In the genomic region with DNA sequence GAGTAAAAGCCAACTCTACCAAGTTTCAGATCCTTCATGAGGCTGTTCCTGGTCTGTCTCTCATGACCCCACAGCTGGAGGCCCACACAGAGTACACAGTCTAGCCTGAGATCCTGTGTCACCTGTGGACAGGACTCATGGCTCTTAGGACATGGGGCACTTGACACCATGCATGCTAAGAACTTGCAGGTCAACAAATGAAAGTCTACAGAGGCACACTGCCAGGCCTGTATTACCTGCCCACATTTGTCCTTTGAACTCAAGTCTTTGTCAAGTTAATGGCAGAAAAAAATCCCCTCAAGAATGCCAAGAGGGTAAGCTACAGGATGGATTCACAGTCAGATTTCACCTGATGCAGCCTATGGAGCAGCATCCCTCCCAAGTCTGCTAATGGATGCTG, we compare ENCODE assay signal across 21 mouse cellular contexts.
"Had no signal": no experiment of that assay in that cellular context is flagged by ENCODE, and none has a peak within 500 bp of the region (broad histone marks: within the 10 kb centered on the region; RNA-seq: fewer than 3 reads in every experiment).

No protein-coding gene starts in this region.

- ATAC-seq: forebrain, embryonic 15.5 days; forebrain, postnatal 0 days; hindbrain, postnatal 0 days; intestine, embryonic 16.5 days had no signal

- H3K9me3 ChIP-seq: forebrain, embryonic 15.5 days; heart, embryonic 10.5 days; heart, embryonic 12.5 days; hindbrain, embryonic 13.5 days; hindbrain, embryonic 15.5 days; limb, embryonic 13.5 days; limb, embryonic 15.5 days had no signal

- H3K27ac ChIP-seq: forebrain, embryonic 15.5 days; heart, embryonic 10.5 days; hindbrain, embryonic 13.5 days; hindbrain, embryonic 15.5 days; hindbrain, postnatal 0 days; kidney, postnatal 0 days; limb, embryonic 13.5 days; limb, embryonic 15.5 days; liver, embryonic 14.5 days had no signal

- H3K9ac ChIP-seq: forebrain, embryonic 15.5 days; forebrain, postnatal 0 days; heart, embryonic 12.5 days; hindbrain, embryonic 13.5 days; hindbrain, embryonic 15.5 days; limb, embryonic 13.5 days; limb, embryonic 15.5 days; liver, embryonic 14.5 days had no signal

- H3K4me3 ChIP-seq: forebrain, embryonic 15.5 days; heart, embryonic 10.5 days; heart, embryonic 12.5 days; hindbrain, embryonic 13.5 days; hindbrain, embryonic 15.5 days; limb, embryonic 13.5 days; limb, embryonic 15.5 days had no signal

- DNase-seq: forebrain, postnatal 0 days; gastrocnemius, postnatal 14 days; gastrocnemius, postnatal 36 days; heart, adult 18-20 months; heart, postnatal 10 days; kidney, postnatal 14 days; layer of hippocampus, adult 9-11 months; layer of hippocampus, postnatal 36 days; left cerebral cortex, postnatal 4 days had no signal

- H3K36me3 ChIP-seq: forebrain, embryonic 15.5 days; hindbrain, embryonic 13.5 days; hindbrain, embryonic 15.5 days had no signal

- H3K27me3 ChIP-seq: forebrain, embryonic 15.5 days; heart, embryonic 12.5 days; hindbrain, embryonic 13.5 days; hindbrain, embryonic 15.5 days; limb, embryonic 13.5 days; limb, embryonic 15.5 days had no signal

- H3K4me1 ChIP-seq: forebrain, embryonic 15.5 days had no signal

- H3K4me2 ChIP-seq: forebrain, embryonic 15.5 days; heart, embryonic 12.5 days; hindbrain, embryonic 13.5 days; hindbrain, embryonic 15.5 days; limb, embryonic 13.5 days; limb, embryonic 15.5 days; liver, embryonic 11.5 days had no signal
